Mouse (Mus musculus): ENCODE results near the gene Mosmo. TPM values are rescaled to one million over a fixed set of nuclear protein-coding genes. Genes with fewer than 3 reads are reported as not detected.
A peak's percentile ranks its signal among the peaks of the same experiment; 100 is the strongest.

The Mosmo gene
- 17.4 and 51.1 TPM in 2 replicates for total RNA-seq (2014; rRNA removed; ENCODE audit: low replicate concordance)
- 9.9 and 11.7 TPM in 2 replicates for polyA plus RNA-seq (2015; fragmentation: Nextera tagmentation; extraction: Ambion mirVana)

DNA sequence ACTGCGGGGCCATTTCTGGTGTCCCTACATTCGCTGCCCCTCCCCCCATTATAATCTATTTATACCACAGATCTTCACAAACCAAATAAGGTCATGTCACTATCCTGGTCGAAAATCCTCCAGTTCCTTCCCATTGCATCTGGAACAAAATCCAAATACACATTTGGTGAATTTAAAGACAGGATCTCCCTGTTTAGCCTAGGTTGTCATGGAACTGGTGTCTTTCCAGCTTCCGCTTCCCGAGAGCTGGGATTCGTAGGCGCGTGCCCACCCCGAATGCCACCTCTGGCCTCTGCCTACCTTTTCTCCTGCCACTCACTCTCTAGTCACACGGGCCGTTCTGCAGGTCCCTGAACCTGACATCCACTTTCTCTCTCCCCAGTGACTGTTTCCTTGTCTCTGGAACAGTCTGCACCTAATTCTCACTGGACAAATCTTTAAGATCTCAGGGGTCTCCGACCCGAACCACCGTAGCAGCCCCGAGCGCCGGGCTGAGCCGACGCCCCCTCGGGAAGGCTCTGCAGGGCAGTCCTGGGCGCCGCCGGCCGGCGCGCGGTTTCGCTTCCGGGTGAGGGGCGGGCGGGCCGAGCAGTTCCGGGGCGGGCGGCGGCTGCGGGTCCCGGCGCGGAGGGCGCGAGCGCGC lies at the start of gene Mosmo:
TSS of gene Mosmo (plus strand) at position 618 of the 643 bp plus-strand sequence.
- Histone ChIP-seq H3K9ac (replicated peaks; ENCODE audit: low read depth, low read length) (peak within 1 kb of the TSS; percentile 90), H3K4me1 (ENCODE audit: control insufficient read depth, insufficient read depth) (peaks cover 42% of the 10 kb centered on the region)

DNA sequence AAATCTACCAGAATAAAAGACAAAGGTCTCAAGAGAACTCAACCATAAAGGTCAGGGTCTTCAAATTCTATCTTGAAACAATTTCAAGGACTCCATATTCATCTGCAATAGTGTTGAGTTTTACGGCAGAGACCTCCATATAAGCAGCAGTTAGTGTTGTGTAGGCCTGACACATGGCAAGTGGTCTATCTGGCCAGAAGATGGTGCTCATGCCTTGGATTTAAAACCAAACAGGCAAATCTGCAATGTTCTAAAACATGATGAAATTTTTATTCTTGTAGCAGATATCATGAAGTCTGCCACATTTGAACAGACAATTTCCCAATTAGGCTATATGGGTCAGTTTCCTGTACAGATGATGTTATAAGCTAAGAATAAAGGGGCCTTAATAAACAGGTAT lies 44.9 kb upstream of the Mosmo start:
- Histone ChIP-seq H3K4me1 (ENCODE audit: control insufficient read depth, insufficient read depth) (peaks cover 14% of the 10 kb centered on the region; the same call in 1 of the 2 replicates), H3K36me3 (replicated peaks; ENCODE audit: control insufficient read depth, insufficient read depth, low read length) (0 out of 2 replicates have a peak, but pooled peaks cover under 1% of the 10 kb centered on the region), H3K27me3 (ENCODE audit: control insufficient read depth, insufficient read depth, low read length) (no peaks in the 10 kb centered on the region), H3K4me2 (ENCODE audit: low read depth, low read length) (no peak overlapping the region), H3K9ac (replicated peaks; ENCODE audit: low read depth, low read length) (no peak overlapping the region), H3K4me3 (ENCODE audit: low read depth, low read length) (no peak overlapping the region), H3K9me3 (replicated peaks; ENCODE audit: control insufficient read depth, low read length) (no peaks in the 10 kb centered on the region), H3K27ac (ENCODE audit: low read depth) (no peak overlapping the region)
- TF ChIP-seq CTCF (IDR thresholded peaks at IDR 0.05; ENCODE audit: low read depth), result peak; percentile 39
- TF ChIP-seq EP300 (IDR thresholded peaks at IDR 0.05; ENCODE audit: low read depth), result no peak
- 57% methylated on average over 1 of the region's 1 CpGs for WGBS
- ATAC-seq (ENCODE audit: insufficient read depth, low read depth) (no peak), DNase-seq (ENCODE audit: low spot score) (peak; percentile 8)

More for the DNA sequence above, at the start of gene Mosmo:
- H3K27ac ChIP-seq (ENCODE audit: low read depth), result peak within 1 kb of the TSS; percentile 88
- peak within 1 kb of the TSS; percentile 69 for H3K4me2 ChIP-seq (ENCODE audit: low read depth, low read length)
- H3K36me3 ChIP-seq (replicated peaks; ENCODE audit: control insufficient read depth, insufficient read depth, low read length), result no peaks in the 10 kb centered on the region
- DNase-seq (ENCODE audit: low spot score), result peak; percentile 73
- H3K27me3 ChIP-seq (ENCODE audit: control insufficient read depth, insufficient read depth, low read length), result no peaks in the 10 kb centered on the region
- peak; percentile 19; the same call in 1 of the 2 replicates for TF ChIP-seq EP300 (IDR thresholded peaks at IDR 0.05; ENCODE audit: low read depth)
- no peak for TF ChIP-seq CTCF (IDR thresholded peaks at IDR 0.05; ENCODE audit: low read depth)
- peak within 1 kb of the TSS; percentile 89 for H3K4me3 ChIP-seq (ENCODE audit: low read depth, low read length)
- ATAC-seq (ENCODE audit: insufficient read depth, low read depth), result peak; percentile 94
- WGBS, result under 1% methylated on average over 34 of the region's 44 CpGs
- no peaks in the 10 kb centered on the region for H3K9me3 ChIP-seq (replicated peaks; ENCODE audit: control insufficient read depth, low read length)

DNA sequence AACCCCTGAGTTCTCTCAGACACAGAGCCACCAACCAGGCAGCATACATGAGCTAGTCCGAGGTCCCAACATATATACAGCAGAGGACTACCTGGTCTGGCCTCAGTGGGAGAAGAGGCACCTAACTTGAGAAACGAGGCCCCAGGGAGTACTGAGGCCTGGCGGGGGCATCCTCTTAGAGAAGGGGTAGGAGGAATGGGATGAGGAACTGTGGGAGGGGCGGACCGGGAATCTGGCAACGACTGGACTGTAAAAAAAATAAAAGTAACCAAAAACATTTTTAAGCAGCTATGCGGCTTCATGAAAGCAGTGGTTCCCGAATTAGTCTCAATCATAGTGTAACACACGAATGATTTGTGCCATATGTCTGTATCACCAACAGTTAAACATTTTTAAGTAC lies 43.1 kb upstream of the Mosmo start:
- Histone ChIP-seq H3K4me3 (ENCODE audit: low read depth, low read length) (peak overlapping the region; percentile 78), H3K9ac (replicated peaks; ENCODE audit: low read depth, low read length) (peak overlapping the region; percentile 89), H3K36me3 (replicated peaks; ENCODE audit: control insufficient read depth, insufficient read depth, low read length) (peaks cover 15% of the 10 kb centered on the region), H3K4me1 (ENCODE audit: control insufficient read depth, insufficient read depth) (peaks cover 14% of the 10 kb centered on the region; the same call in 1 of the 2 replicates), H3K27me3 (ENCODE audit: control insufficient read depth, insufficient read depth, low read length) (no peaks in the 10 kb centered on the region), H3K9me3 (replicated peaks; ENCODE audit: control insufficient read depth, low read length) (no peaks in the 10 kb centered on the region), H3K4me2 (ENCODE audit: low read depth, low read length) (peak overlapping the region; percentile 74), H3K27ac (ENCODE audit: low read depth) (peak overlapping the region; percentile 94)
- DNase-seq (ENCODE audit: low spot score), result peak; percentile 5
- ATAC-seq (ENCODE audit: insufficient read depth, low read depth), result no peak
- TF ChIP-seq EP300 (IDR thresholded peaks at IDR 0.05; ENCODE audit: low read depth), result no peak
- no peak for TF ChIP-seq CTCF (IDR thresholded peaks at IDR 0.05; ENCODE audit: low read depth)
- 10% methylated on average over 9 of the region's 9 CpGs for WGBS

DNA sequence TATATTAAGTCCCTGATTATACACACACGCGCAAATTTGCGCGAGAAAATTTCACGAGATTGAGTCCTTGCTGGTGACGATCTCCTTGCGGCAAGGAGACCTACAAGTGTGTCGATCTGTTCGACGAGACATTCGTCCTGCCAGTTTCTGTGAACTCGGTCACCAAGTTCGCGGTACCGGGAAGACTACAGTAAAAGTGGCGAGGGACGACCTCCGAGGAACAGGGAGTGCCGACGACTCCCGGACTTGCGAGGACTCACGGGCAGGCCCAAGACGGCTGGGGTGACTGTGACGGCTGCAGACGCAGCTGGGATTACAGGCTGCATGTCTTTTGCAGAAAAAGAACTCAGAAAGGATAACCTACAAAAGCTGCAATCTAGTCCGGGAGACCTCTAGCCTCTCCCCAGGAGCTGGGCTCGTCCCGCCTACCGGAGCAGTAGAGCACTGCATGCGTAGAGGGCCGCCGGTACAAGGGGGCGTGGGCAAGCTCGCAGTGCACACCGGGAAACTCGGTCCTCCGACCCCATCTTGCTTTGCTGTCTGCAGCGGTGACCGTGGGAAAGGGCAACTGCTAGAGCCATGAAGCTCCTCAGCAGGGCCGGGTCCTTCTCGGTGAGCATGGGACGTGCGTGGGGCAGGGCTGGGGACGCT lies 42.6 kb upstream of the Mosmo start, which contains the start of gene Uqcrc2:
TSS of gene Uqcrc2 (plus strand) at position 466 of the 651 bp plus-strand sequence.
- TF ChIP-seq EP300 (IDR thresholded peaks at IDR 0.05; ENCODE audit: low read depth) (no peak), CTCF (IDR thresholded peaks at IDR 0.05; ENCODE audit: low read depth) (peak; percentile 71)

DNA sequence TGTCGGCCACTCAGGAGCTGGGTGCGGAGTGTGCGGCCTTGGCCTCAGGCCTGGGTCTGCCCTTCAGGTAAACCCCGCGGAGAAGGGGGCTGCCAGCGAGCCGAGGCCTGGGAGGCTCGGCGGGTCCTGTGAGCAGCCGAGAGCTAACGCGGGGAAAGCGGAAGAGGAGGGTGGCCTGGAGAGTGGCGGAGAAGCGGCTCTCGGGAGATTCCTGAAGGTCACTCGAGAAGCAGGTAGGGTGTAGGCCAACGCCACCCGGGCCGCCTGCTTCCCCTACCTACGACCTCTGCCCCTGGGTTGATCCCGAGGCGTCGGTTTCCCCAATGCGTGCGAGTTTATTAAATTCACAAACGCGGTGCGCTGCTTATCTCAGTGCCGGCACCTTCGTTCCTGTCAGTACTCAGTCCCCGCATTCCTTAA lies 42.0 kb upstream of the Mosmo start:
- Histone ChIP-seq H3K4me1 (ENCODE audit: control insufficient read depth, insufficient read depth) (peaks cover 14% of the 10 kb centered on the region; the same call in 1 of the 2 replicates), H3K27me3 (ENCODE audit: control insufficient read depth, insufficient read depth, low read length) (no peaks in the 10 kb centered on the region), H3K27ac (ENCODE audit: low read depth) (peak overlapping the region; percentile 94), H3K9ac (replicated peaks; ENCODE audit: low read depth, low read length) (peak overlapping the region; percentile 89), H3K9me3 (replicated peaks; ENCODE audit: control insufficient read depth, low read length) (no peaks in the 10 kb centered on the region), H3K36me3 (replicated peaks; ENCODE audit: control insufficient read depth, insufficient read depth, low read length) (peaks cover 25% of the 10 kb centered on the region), H3K4me2 (ENCODE audit: low read depth, low read length) (peak overlapping the region; percentile 74), H3K4me3 (ENCODE audit: low read depth, low read length) (peak overlapping the region; percentile 78)
- ATAC-seq (ENCODE audit: insufficient read depth, low read depth), result peak; percentile 66
- peak; percentile 35 for DNase-seq (ENCODE audit: low spot score)
- no peak for TF ChIP-seq CTCF (IDR thresholded peaks at IDR 0.05; ENCODE audit: low read depth)
- TF ChIP-seq EP300 (IDR thresholded peaks at IDR 0.05; ENCODE audit: low read depth), result no peak
- under 1% methylated on average over 32 of the region's 32 CpGs for WGBS

More for the DNA sequence above, 42.6 kb upstream of the Mosmo start, which contains the start of gene Uqcrc2:
- DNase-seq (ENCODE audit: low spot score), result peak; percentile 91
- Histone ChIP-seq H3K27me3 (ENCODE audit: control insufficient read depth, insufficient read depth, low read length) (no peaks in the 10 kb centered on the region), H3K27ac (ENCODE audit: low read depth) (peak within 1 kb of the TSS; percentile 94), H3K9ac (replicated peaks; ENCODE audit: low read depth, low read length) (peak within 1 kb of the TSS; percentile 89), H3K9me3 (replicated peaks; ENCODE audit: control insufficient read depth, low read length) (no peaks in the 10 kb centered on the region), H3K4me1 (ENCODE audit: control insufficient read depth, insufficient read depth) (peaks cover 14% of the 10 kb centered on the region; the same call in 1 of the 2 replicates), H3K4me3 (ENCODE audit: low read depth, low read length) (peak within 1 kb of the TSS; percentile 78), H3K4me2 (ENCODE audit: low read depth, low read length) (peak within 1 kb of the TSS; percentile 74), H3K36me3 (replicated peaks; ENCODE audit: control insufficient read depth, insufficient read depth, low read length) (peaks cover 20% of the 10 kb centered on the region)
- under 1% methylated on average over 45 of the region's 45 CpGs for WGBS
- ATAC-seq (ENCODE audit: insufficient read depth, low read depth), result peak; percentile 99

Measured in heart, postnatal 0 days (tissue).